Mouse (Mus musculus) forebrain, embryonic 16.5 days (tissue): ENCODE measurements at regions not wholly inside any gene's neighbourhood (a gene's known extent, or its start where the extent isn't known, plus 50 kb on each side); places are given as distances from the start of the nearest gene placed in this dataset.

ENCODE experiments used
- ATAC-seq: fragments of 200-750 bp; cut with Nextera tagmentation; 2 replicates; pipeline ENCODE4 v1.8.0; 2017; ENCODE audit warnings: mild to moderate bottlenecking, moderate library complexity
- H3K27ac ChIP-seq: fragments of 300-500 bp; sonication (generic); 2 replicates; pipeline ENCODE4 v1.5.1; 2014; ENCODE audit warnings: low read length, control low read depth
- H3K27me3 ChIP-seq: fragments of 300-500 bp; sonication (generic); replicated peaks from 2 replicates; pipeline ENCODE4 v1.6.1; 2014; ENCODE audit warnings: low read length; ENCODE audit not compliant: control insufficient read depth, insufficient read depth
- H3K36me3 ChIP-seq: fragments of 300-500 bp; sonication (generic); 2 replicates; pipeline ENCODE4 v1.6.1; 2014; ENCODE audit not compliant: control insufficient read depth, insufficient read depth
- H3K4me1 ChIP-seq: fragments of 300-500 bp; sonication (generic); replicated peaks from 2 replicates; pipeline ENCODE4 v1.6.1; 2014; ENCODE audit warnings: low read length; ENCODE audit not compliant: control insufficient read depth, insufficient read depth
- H3K4me2 ChIP-seq: fragments of 300-500 bp; sonication (generic); 2 replicates; pipeline ENCODE4 v1.6.1; 2014; ENCODE audit warnings: mild to moderate bottlenecking, low read length, control low read depth
- H3K4me3 ChIP-seq: fragments of 300-500 bp; sonication (generic); replicated peaks from 2 replicates; pipeline ENCODE4 v1.5.1; 2014; ENCODE audit warnings: mild to moderate bottlenecking, low read length, control low read depth
- H3K9ac ChIP-seq: fragments of 300-500 bp; sonication (generic); replicated peaks from 2 replicates; pipeline ENCODE4 v1.6.1; 2014; ENCODE audit warnings: low read depth, low read length, control low read depth
- H3K9me3 ChIP-seq: fragments of 300-500 bp; sonication (generic); 2 replicates; pipeline ENCODE4 v1.6.1; 2016; ENCODE audit warnings: low read length; ENCODE audit not compliant: control insufficient read depth
- WGBS: fragments of 180-500 bp; shearing (Covaris S2); extraction: QIAGEN DNeasy Blood & Tissue Kit; methylation state at CpG from one replicate; pipeline ENCODE4 v1.1.7; 2014; 5-methylcytosine and 5-hydroxymethylcytosine counted together

DNA sequence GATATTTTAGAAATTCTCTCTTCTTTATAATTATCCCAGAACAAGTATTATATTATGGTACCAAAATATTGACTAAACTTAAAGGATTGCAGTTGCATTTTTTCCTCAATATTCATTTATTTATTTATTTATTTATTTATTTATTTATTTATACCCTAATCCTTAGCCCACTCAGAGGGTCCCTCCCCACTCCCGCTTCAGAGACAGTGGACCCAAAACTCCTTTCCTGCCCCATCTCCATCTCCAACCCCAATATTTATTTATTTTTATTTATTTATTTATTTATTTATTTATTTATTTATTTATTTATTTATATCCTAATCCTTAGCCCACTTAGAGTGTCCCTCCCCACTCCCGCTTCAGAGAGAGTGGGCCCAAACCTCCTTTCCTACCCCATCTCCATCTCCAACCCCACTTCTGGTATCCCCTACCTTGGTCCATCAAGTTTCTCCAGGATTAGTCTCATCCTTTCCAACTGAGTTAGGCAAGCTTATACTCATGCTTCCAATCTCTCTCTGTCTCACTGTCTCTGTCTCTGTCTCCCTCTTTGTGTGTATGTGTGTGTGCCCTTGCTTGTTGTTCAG, 1340.8 kb downstream of the Cntnap5b start:
- H3K9ac ChIP-seq: no peak overlapping the region
- H3K4me3 ChIP-seq: no peak overlapping the region
- no peaks in the 10 kb centered on the region for H3K9me3 ChIP-seq
- WGBS: 94% methylated on average over 2 of the region's 2 CpGs
- no peak for ATAC-seq
- H3K27me3 ChIP-seq: no peaks in the 10 kb centered on the region
- H3K27ac ChIP-seq: no peak overlapping the region
- no peaks in the 10 kb centered on the region for H3K4me1 ChIP-seq
- no peaks in the 10 kb centered on the region for H3K36me3 ChIP-seq
- H3K4me2 ChIP-seq: no peak overlapping the region

DNA sequence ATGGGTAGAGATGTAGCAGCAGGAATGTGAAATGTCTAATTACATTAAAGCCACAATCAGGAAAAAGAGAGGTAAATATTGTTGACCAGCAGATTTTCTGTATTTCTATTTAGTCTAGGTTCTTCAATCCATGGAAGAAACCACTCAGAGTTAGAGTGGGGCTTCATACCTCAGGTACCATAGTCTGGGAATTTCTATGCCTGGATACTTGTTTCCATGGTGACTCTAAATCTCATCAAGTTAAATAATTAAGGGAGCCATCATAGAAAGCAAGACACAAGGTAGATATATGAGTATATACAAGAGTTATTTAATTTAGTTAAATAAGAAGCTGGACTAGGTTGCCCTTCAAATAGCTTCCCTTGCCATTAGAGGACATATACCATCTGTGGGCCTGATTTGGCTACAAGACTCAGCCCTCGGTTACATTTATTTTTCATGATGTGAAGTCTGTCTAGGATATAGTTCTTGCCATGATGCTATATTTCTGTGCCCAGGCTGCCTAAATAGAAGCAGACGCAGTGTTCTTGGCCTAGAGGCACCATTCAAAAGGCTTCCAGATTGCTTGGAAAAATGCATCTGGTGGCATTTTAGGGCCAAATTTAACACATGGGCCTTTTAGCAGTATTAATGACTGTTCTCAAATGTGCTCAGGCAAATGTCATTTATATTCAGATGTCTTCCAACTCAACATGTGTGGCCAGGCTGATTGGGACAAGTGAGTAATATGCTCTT, 1349.7 kb downstream of the Cntnap5b start:
- Histone ChIP-seq H3K27ac (no peak overlapping the region), H3K4me3 (no peak overlapping the region), H3K27me3 (no peaks in the 10 kb centered on the region), H3K4me1 (no peaks in the 10 kb centered on the region), H3K4me2 (no peak overlapping the region), H3K9me3 (no peaks in the 10 kb centered on the region), H3K36me3 (no peaks in the 10 kb centered on the region), H3K9ac (no peak overlapping the region)
- WGBS: 61% methylated on average over 2 of the region's 2 CpGs
- ATAC-seq: peak; percentile 92

DNA sequence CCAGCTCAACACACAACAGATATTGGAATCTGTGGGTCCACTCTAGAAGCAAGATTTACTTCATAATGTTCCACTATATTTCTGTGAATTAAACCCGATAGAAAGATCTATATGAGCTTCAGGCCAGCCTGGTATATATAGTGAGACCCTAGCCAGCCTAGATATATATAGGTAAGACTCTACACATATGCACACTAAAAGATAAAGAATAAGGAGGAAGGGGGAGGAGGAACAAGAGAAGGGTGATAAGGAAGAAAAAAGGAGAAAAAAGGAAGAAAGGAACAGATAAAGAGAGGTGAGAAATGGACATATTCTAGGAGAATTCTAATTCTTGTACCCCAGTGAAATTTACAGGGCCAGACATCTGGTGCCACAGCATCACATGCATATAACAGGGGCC, 1354.7 kb downstream of the Cntnap5b start:
- no peaks in the 10 kb centered on the region for H3K36me3 ChIP-seq

DNA sequence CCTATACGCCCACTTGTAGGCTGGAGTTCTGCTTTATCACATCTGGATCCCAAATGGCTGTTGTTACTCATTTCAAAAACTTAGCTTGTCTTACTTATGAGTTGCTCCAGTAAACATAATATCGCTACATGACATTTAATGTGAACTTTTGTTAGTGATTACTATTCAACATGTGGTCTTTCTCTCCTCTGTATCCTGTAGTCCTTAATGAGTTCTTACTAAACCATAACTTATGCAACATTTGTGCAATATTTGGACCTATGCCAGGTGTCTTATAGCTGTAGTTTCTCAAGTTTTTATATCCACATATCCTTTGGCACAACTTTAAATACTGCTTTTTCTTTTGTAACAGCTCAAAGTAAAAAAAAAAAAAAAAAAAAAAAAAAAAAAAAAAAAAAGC, 1394.1 kb downstream of the Cntnap5b start:
- Histone ChIP-seq H3K4me3 (no peak overlapping the region), H3K9me3 (no peaks in the 10 kb centered on the region), H3K36me3 (no peaks in the 10 kb centered on the region), H3K4me2 (no peak overlapping the region), H3K4me1 (no peaks in the 10 kb centered on the region), H3K27ac (no peak overlapping the region), H3K27me3 (no peaks in the 10 kb centered on the region), H3K9ac (no peak overlapping the region)
- WGBS: 88% methylated on average over 2 of the region's 2 CpGs
- no peak for ATAC-seq

More for the DNA sequence above, 1354.7 kb downstream of the Cntnap5b start:
- H3K4me1 ChIP-seq: no peaks in the 10 kb centered on the region
- H3K27ac ChIP-seq: no peak overlapping the region
- H3K4me2 ChIP-seq: no peak overlapping the region
- no peaks in the 10 kb centered on the region for H3K9me3 ChIP-seq
- 83% methylated on average over 1 of the region's 1 CpGs for WGBS
- H3K27me3 ChIP-seq: no peaks in the 10 kb centered on the region
- H3K9ac ChIP-seq: no peak overlapping the region
- no peak for ATAC-seq
- H3K4me3 ChIP-seq: no peak overlapping the region
